Mouse (Mus musculus): ENCODE data around the gene Hmga2. TPM values are rescaled to one million over a fixed set of nuclear protein-coding genes. Genes with fewer than 3 reads are reported as not detected.
A peak's percentile ranks its signal among the peaks of the same experiment; 100 is the strongest.

Hmga2 gene
- polyA plus RNA-seq, 1 experiment from 2014 or later: 2.6 TPM

DNA sequence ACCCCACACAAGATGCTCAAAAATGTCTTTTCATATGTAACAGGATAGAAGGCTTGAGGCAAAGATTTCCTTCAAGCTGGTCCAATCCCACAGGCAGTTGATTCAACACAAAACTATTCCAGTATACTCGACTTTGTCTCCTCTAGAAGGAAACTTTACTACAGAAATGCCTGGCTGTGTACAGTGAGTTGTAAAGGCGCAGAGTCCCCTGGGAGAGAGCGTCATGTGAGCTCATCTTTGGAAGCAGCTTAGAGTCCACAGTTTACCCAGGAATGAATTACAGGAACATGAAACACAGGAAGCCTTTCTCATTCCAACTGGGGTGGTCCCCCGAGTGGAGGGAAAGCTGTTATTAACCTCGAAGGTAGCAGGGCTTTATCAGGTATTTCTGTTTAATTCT is 11.1 kb downstream of the Hmga2 start:
- Histone ChIP-seq H3K36me3 (no peaks in the 10 kb centered on the region), H3K4me3 (no peak overlapping the region), H3K27ac (replicated peaks) (no peak overlapping the region), H3K9me3 (no peaks in the 10 kb centered on the region), H3K27me3 (no peaks in the 10 kb centered on the region), H3K9ac (no peak overlapping the region), H3K4me1 (replicated peaks) (0 out of 2 replicates have a peak, but pooled peaks cover 3% of the 10 kb centered on the region), H3K4me2 (no peak overlapping the region)
- ATAC-seq (ENCODE audit: low FRiP score, low read depth): no peak
- 78% methylated on average over 5 of the region's 5 CpGs for WGBS

DNA sequence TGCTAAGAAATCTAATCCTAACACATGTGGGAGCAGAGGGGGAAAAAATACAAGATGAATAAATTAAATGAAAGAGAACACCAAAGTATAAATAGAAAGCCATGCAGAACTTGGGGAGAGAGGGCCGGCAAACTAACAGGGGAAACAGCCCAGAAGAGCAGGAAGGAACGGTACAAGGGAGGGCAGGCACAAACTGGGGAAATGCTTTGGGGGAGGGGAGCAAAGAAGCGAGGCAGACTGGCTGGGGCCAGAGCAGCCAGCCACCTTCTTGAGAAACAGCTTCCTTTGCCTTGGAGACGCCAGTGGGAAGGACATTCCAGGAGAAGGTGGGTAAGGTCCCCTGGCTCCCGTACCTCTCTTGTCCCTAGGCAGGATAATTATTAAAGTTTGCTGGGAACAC is 14.5 kb downstream of the Hmga2 start:
- 0 out of 2 replicates have a peak, but pooled peaks cover 3% of the 10 kb centered on the region for H3K4me1 ChIP-seq (replicated peaks)
- no peak overlapping the region for H3K4me3 ChIP-seq
- no peaks in the 10 kb centered on the region for H3K27me3 ChIP-seq
- H3K36me3 ChIP-seq: no peaks in the 10 kb centered on the region
- no peak overlapping the region for H3K9ac ChIP-seq
- no peak for ATAC-seq (ENCODE audit: low FRiP score, low read depth)
- no peak overlapping the region for H3K27ac ChIP-seq (replicated peaks)
- 0 out of 2 replicates have a peak overlapping the region, but pooled peaks have one; percentile 2 for H3K4me2 ChIP-seq
- H3K9me3 ChIP-seq: no peaks in the 10 kb centered on the region
- 16% methylated on average over 5 of the region's 5 CpGs for WGBS

DNA sequence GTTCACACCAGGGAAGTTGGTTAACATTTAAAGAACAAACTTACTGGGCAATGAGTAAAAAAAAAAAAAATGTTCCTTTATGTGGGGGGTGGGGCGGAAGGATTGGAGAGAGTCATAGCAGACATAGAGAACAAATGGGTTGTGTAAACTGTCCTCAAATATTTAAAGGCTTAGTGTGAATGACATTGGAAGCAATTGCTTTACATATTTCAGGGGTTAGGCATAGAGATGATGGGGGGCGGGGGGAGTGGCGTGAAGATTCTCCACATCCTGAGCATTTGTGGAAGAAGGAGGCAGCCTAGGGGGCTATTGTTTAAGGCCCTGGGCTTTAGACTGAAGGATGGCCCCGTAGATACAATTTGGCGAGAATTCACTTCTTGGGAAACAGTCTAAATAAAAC is 15.0 kb downstream of the Hmga2 start:
- no peak overlapping the region for H3K4me3 ChIP-seq
- ATAC-seq (ENCODE audit: low FRiP score, low read depth): no peak
- H3K9ac ChIP-seq: no peak overlapping the region
- no peaks in the 10 kb centered on the region for H3K36me3 ChIP-seq
- H3K4me2 ChIP-seq: no peak overlapping the region
- H3K27ac ChIP-seq (replicated peaks): no peak overlapping the region
- 65% methylated on average over 5 of the region's 5 CpGs for WGBS
- no peaks in the 10 kb centered on the region for H3K27me3 ChIP-seq
- H3K4me1 ChIP-seq (replicated peaks): 0 out of 2 replicates have a peak, but pooled peaks cover 3% of the 10 kb centered on the region
- H3K9me3 ChIP-seq: no peaks in the 10 kb centered on the region

DNA sequence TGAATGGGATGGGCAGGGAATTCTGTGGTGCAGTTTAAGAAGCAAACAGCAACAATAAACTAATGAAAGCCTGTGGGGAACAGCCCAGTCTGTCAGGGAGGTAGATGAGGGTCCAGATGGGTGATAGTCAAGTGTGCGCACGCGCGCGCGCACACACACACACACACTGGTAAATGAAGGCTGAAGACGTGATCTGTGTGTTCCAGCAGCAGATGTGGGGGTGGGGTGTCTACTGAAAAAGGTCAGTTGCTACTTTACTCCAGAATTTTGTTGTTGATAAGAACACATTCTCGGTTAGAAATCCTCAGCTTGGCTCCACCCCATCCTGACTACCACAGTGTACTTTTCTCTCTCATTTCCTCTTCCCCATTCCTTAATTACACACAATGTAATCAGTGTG is 17.4 kb downstream of the Hmga2 start:
- no peak for ATAC-seq (ENCODE audit: low FRiP score, low read depth)

DNA sequence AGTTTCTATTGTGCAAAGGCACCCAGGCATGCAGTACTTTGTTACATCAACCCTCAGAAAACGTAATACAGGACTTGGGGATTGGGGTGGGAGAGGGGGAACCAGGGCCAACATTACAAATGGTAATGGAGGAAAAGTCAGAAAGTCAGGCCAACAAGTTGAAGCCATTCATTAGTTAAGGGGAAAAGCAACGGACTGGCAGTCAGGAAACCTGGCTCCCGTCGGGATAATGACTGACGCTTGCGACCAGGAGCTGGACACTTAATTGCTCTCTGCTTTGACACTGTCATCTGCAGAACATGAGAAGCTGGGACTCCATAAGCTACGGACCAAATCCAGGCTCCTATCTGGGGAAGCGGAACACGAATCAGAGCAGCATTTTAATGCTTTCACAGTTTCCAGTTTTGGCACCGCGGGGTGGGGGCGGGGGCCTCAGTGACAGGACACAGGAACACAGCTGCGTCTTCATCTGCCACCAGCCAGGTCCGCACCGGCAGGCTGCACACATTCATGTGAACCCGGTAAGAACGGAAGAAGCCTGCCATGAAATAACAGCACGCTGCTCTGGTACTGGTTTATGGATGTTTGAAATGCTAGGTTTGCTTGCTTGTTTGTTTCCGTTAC is 26.5 kb downstream of the Hmga2 start:
- H3K27me3 ChIP-seq: no peaks in the 10 kb centered on the region
- H3K36me3 ChIP-seq: no peaks in the 10 kb centered on the region
- H3K4me3 ChIP-seq: peak overlapping the region; percentile 15
- no peak overlapping the region for H3K27ac ChIP-seq (replicated peaks)
- H3K4me1 ChIP-seq (replicated peaks): peaks cover 8% of the 10 kb centered on the region
- H3K4me2 ChIP-seq: peak overlapping the region; percentile 46
- H3K9ac ChIP-seq: no peak overlapping the region
- H3K9me3 ChIP-seq: no peaks in the 10 kb centered on the region
- WGBS: 28% methylated on average over 19 of the region's 19 CpGs
- no peak; the same call in 1 of the 2 replicates for ATAC-seq (ENCODE audit: low FRiP score, low read depth)

More for the DNA sequence above, 17.4 kb downstream of the Hmga2 start:
- no peak overlapping the region for H3K4me2 ChIP-seq
- no peaks in the 10 kb centered on the region for H3K9me3 ChIP-seq
- H3K4me1 ChIP-seq (replicated peaks): 0 out of 2 replicates have a peak, but pooled peaks cover 3% of the 10 kb centered on the region
- 96% methylated on average over 8 of the region's 8 CpGs for WGBS
- no peak overlapping the region for H3K4me3 ChIP-seq
- H3K9ac ChIP-seq: no peak overlapping the region
- H3K36me3 ChIP-seq: no peaks in the 10 kb centered on the region
- H3K27ac ChIP-seq (replicated peaks): no peak overlapping the region
- no peaks in the 10 kb centered on the region for H3K27me3 ChIP-seq

DNA sequence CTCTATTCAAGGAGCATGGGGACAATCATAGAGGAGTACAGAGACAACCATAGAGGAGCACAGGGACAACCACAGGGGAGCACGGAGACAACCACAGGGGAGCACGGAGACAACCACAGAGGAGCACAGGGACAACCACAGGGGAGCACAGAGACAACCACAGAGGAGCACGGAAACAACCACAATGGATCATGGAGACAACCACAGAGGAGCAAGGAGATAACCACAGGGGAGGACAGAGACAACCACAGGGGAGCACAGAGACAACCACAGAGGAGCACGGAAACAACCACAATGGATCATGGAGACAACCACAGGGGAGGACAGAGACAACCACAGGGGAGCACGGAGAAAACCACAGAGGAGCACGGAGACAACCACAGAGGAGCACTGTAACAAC is 29.5 kb downstream of the Hmga2 start:
- no peak overlapping the region for H3K4me3 ChIP-seq

DNA sequence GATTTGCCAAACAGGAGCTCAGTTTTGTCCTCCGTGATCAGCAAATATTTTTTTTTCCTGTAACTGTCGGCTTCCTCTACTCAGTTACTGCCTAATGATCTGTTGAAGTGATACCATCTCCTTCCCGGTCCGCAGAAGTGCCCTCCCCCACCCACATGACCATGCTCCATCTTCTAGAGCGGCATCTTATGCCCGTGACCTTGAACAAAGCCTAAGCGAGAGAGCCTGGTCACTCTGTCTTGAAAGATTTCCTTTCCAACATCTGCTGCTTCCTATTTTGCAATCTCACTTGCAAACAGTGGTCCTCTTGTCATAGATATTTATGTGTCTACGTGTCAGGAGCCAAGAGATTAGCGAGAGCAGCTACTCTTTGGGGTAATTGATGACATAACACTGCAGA is 30.1 kb downstream of the Hmga2 start:
- H3K36me3 ChIP-seq: no peaks in the 10 kb centered on the region
- no peak for ATAC-seq (ENCODE audit: low FRiP score, low read depth)
- H3K9me3 ChIP-seq: no peaks in the 10 kb centered on the region
- H3K4me1 ChIP-seq (replicated peaks): peaks cover 16% of the 10 kb centered on the region
- H3K27me3 ChIP-seq: no peaks in the 10 kb centered on the region
- WGBS: 79% methylated on average over 9 of the region's 9 CpGs
- H3K4me2 ChIP-seq: no peak overlapping the region
- no peak overlapping the region for H3K27ac ChIP-seq (replicated peaks)
- H3K9ac ChIP-seq: no peak overlapping the region
- H3K4me3 ChIP-seq: no peak overlapping the region

More for the DNA sequence above, 29.5 kb downstream of the Hmga2 start:
- H3K9ac ChIP-seq: no peak overlapping the region
- H3K27me3 ChIP-seq: no peaks in the 10 kb centered on the region
- peaks cover 16% of the 10 kb centered on the region for H3K4me1 ChIP-seq (replicated peaks)
- no peak overlapping the region for H3K27ac ChIP-seq (replicated peaks)
- H3K36me3 ChIP-seq: no peaks in the 10 kb centered on the region
- 92% methylated on average over 6 of the region's 6 CpGs for WGBS
- no peaks in the 10 kb centered on the region for H3K9me3 ChIP-seq
- H3K4me2 ChIP-seq: no peak overlapping the region
- no peak for ATAC-seq (ENCODE audit: low FRiP score, low read depth)

DNA sequence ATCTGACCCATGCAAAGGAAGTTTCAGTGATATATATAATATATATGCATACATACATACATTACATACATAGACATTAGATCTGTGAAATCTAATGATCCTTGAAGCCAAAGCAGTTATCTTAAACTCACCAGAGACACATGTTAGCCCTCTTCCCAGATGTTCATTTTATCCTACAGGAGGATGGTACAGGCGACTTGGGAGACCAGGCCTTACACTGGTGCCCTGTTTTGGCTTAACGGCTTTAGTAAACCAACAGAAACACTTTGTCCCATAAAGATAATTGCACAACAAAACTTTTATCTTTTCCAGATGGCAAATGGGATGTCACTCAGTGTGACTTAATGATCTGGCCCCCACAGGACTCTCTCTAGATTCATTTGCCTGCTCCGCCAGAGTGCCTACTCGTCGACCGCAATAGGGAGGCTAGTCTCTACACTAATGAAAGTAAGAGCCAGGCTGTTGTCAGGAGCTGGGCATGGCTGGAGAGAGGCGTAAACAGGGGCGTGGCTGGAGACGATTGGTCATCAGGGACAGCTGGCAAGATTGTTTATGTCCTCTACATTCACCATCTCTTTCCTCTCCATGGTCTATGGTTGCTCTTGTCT is 31.7 kb downstream of the Hmga2 start:
- 76% methylated on average over 9 of the region's 9 CpGs for WGBS
- H3K9me3 ChIP-seq: no peaks in the 10 kb centered on the region
- H3K27ac ChIP-seq (replicated peaks): no peak overlapping the region; the same call in 1 of the 2 replicates
- no peaks in the 10 kb centered on the region for H3K36me3 ChIP-seq
- H3K4me3 ChIP-seq: no peak overlapping the region
- H3K4me2 ChIP-seq: no peak overlapping the region
- ATAC-seq (ENCODE audit: low FRiP score, low read depth): peak; percentile 69; the same call in 1 of the 2 replicates
- H3K4me1 ChIP-seq (replicated peaks): peaks cover 12% of the 10 kb centered on the region
- H3K9ac ChIP-seq: no peak overlapping the region
- H3K27me3 ChIP-seq: no peaks in the 10 kb centered on the region

DNA sequence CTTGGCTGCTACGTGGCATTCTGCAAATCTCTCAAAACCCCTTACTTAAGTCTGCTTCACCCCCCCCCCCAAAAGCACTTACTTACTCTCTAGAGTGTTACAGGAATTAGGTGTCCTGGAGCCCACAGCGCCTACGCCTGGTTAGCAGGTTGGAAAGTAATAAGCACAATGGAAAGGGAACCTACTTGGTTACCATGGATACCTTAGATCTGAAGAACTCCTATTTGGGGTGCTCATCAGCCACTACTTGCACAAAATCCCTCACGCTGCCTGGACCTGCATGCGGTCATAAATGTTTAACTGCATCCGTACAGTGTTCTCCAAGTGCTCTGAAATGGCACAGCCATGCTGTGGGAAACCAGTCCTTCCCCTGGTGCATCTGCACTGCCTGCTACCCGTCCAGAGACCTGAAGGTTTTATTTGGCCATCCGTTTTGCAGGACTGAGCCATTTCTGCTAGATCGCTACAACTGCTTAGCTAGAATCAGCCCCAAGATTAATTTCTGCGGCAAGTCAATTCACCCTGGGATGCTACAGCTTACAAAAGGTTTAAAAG is 32.4 kb downstream of the Hmga2 start:
- no peaks in the 10 kb centered on the region for H3K9me3 ChIP-seq
- H3K4me2 ChIP-seq: 0 out of 2 replicates have a peak overlapping the region, but pooled peaks have one; percentile 6
- H3K27me3 ChIP-seq: no peaks in the 10 kb centered on the region
- no peak overlapping the region; the same call in 1 of the 2 replicates for H3K27ac ChIP-seq (replicated peaks)
- no peak overlapping the region for H3K9ac ChIP-seq
- H3K4me3 ChIP-seq: no peak overlapping the region
- no peaks in the 10 kb centered on the region for H3K36me3 ChIP-seq
- 55% methylated on average over 10 of the region's 10 CpGs for WGBS
- ATAC-seq (ENCODE audit: low FRiP score, low read depth): no peak
- H3K4me1 ChIP-seq (replicated peaks): peaks cover 8% of the 10 kb centered on the region; the same call in 1 of the 2 replicates

DNA sequence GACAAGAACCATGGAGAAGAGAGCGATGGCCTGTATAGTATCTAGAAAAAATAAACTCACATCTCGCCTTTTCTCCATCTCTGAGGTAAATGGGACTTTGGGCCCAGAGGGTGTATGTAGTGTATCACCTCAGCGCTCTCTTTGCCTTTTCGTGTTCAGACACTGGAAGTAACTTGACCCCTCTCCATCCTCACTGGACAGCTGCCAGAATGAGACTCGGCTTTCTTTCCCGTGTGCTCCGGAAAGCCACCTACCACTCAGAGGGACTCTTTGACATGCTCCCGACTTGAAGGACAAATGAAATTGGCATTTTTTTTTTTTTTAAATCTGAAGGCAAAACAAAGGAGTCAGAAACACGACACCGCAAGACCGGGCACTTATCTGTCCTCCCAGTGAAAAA is 35.0 kb downstream of the Hmga2 start:
- Histone ChIP-seq H3K4me1 (replicated peaks) (peaks cover 8% of the 10 kb centered on the region; the same call in 1 of the 2 replicates), H3K4me2 (no peak overlapping the region), H3K4me3 (no peak overlapping the region), H3K9ac (no peak overlapping the region), H3K27me3 (no peaks in the 10 kb centered on the region), H3K27ac (replicated peaks) (no peak overlapping the region), H3K36me3 (no peaks in the 10 kb centered on the region), H3K9me3 (no peaks in the 10 kb centered on the region)
- ATAC-seq (ENCODE audit: low FRiP score, low read depth): no peak
- 35% methylated on average over 11 of the region's 11 CpGs for WGBS

DNA sequence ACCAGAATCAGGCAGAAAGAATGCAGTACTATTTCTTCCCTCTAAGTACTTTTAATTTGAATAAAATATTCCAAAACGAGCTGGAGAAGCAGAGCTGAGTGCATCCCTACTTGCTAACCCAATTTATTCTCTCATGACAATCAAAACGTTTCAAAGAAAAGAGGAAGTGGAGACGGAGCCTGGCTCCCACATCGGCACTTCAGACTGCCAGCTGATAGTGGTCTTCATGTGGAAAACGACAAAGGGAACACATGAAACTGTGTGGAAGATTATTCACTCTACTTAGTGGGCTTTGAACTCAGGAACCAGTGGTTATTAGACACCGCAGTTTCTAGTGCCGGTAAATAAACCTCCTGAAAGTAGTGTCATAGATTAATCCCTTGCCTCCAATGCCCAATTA is 41.8 kb downstream of the Hmga2 start:
- ATAC-seq (ENCODE audit: low FRiP score, low read depth): no peak
- Histone ChIP-seq H3K27me3 (no peaks in the 10 kb centered on the region), H3K27ac (replicated peaks) (no peak overlapping the region), H3K9me3 (no peaks in the 10 kb centered on the region), H3K9ac (no peak overlapping the region), H3K4me2 (no peak overlapping the region), H3K4me1 (replicated peaks) (peaks cover 16% of the 10 kb centered on the region), H3K36me3 (no peaks in the 10 kb centered on the region), H3K4me3 (no peak overlapping the region)
- WGBS: 45% methylated on average over 7 of the region's 7 CpGs

DNA sequence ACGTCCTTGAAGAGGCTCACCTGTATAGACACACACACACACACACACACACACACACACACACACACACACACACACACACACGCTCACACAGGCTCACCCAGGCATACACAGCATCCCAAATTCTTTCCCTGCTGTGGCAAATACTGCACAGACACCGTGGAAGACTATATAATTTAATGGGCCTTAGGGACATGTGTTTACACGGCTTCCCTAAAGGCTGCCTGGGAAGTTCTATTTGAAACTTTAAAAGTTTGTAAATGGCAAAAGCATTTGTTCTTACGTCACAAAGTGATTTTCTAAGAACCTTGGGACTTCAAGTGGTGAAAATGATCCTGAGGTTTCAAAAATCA is 42.8 kb downstream of the Hmga2 start:
- no peak overlapping the region for H3K9ac ChIP-seq
- no peak overlapping the region for H3K4me3 ChIP-seq
- H3K9me3 ChIP-seq: no peaks in the 10 kb centered on the region
- 37% methylated on average over 5 of the region's 5 CpGs for WGBS
- no peaks in the 10 kb centered on the region for H3K36me3 ChIP-seq
- ATAC-seq (ENCODE audit: low FRiP score, low read depth): no peak
- no peaks in the 10 kb centered on the region for H3K27me3 ChIP-seq
- H3K27ac ChIP-seq (replicated peaks): no peak overlapping the region
- no peak overlapping the region for H3K4me2 ChIP-seq
- peaks cover 21% of the 10 kb centered on the region for H3K4me1 ChIP-seq (replicated peaks)
